Mouse (Mus musculus): ENCODE measurements around the gene Amotl2. TPM values are rescaled to one million over a fixed set of nuclear protein-coding genes. Genes with fewer than 3 reads are reported as not detected.

Amotl2 gene
- polyA plus RNA-seq (2015; fragmentation: Nextera tagmentation; extraction: Ambion mirVana) = 21.1 and 26.3 TPM in 2 replicates

- no peak for ATAC-seq (ENCODE audit: insufficient read depth, low FRiP score)
- Histone ChIP-seq H3K36me3 (ENCODE audit: control insufficient read depth, insufficient read depth, low read length) (peaks cover 8% of the 10 kb centered on the region), H3K27me3 (ENCODE audit: control insufficient read depth, insufficient read depth, low read length) (no peaks in the 10 kb centered on the region), H3K27ac (ENCODE audit: low read length) (peak within 1 kb of the TSS; percentile 96), H3K4me2 (ENCODE audit: low read depth, low read length) (peak within 1 kb of the TSS; percentile 94), H3K4me1 (ENCODE audit: control insufficient read depth, insufficient read depth, low read length) (peaks cover 43% of the 10 kb centered on the region), H3K9me3 (replicated peaks; ENCODE audit: control insufficient read depth, low read length) (no peaks in the 10 kb centered on the region), H3K9ac (ENCODE audit: low read length) (peak within 1 kb of the TSS; percentile 91), H3K4me3 (replicated peaks; ENCODE audit: low read length) (peak within 1 kb of the TSS; percentile 82)
- 15% methylated on average over 22 of the region's 22 CpGs for WGBS
Measured at GRCm38 (mm10) chr9:102716481-102717163, at the start of gene Amotl2. Amotl2 (plus strand) TSS chr9:102716672.

DNA sequence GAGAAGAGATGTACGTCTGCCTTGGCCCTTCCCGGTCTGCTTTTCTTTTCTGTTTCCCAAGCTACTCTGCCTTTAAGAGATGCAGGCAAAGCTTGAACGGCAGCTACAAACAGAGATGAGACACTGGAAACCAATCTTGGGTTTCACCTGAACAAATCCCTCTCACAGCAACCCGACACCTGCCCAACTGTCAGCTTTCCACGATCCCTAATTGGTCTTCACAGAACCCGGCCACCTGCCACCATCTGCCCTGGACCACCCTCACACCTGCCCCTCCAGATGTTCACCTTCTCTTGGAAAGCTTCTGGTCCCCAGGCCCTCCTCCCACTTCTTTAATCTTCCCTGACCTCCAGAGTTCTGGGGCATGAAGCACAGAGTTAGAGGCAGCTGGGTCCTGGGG lies 48.4 kb upstream of the Amotl2 start:
- Histone ChIP-seq H3K4me2 (ENCODE audit: low read depth, low read length) (no peak overlapping the region), H3K27me3 (ENCODE audit: control insufficient read depth, insufficient read depth, low read length) (peaks cover 11% of the 10 kb centered on the region), H3K27ac (ENCODE audit: low read length) (no peak overlapping the region), H3K4me1 (ENCODE audit: control insufficient read depth, insufficient read depth, low read length) (peaks cover 5% of the 10 kb centered on the region; the same call in 1 of the 2 replicates), H3K9ac (ENCODE audit: low read length) (no peak overlapping the region), H3K9me3 (replicated peaks; ENCODE audit: control insufficient read depth, low read length) (no peaks in the 10 kb centered on the region), H3K4me3 (replicated peaks; ENCODE audit: low read length) (no peak overlapping the region), H3K36me3 (ENCODE audit: control insufficient read depth, insufficient read depth, low read length) (no peaks in the 10 kb centered on the region)
- no peak for ATAC-seq (ENCODE audit: insufficient read depth, low FRiP score)
- 42% methylated on average over 6 of the region's 6 CpGs for WGBS

DNA sequence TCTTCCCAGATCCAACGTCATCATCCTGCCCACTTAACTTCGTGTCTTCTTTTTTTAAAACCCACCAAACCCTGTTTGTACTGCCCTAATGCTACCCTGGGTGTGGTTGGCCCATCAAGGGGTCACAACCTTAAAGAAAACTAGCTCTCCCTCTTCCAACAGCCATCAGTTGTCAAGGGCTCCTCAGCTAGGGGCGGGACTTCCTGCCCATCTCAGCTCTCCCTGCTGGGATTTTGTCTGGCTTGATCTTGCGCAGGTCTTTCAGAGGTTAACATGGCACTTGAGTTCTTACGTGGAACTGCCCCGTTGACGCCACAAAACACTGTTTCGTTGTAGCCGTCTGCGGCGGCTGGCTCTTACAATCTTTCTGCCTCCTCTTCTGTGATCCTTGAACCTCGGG lies 47.6 kb upstream of the Amotl2 start:
- no peak overlapping the region for H3K4me3 ChIP-seq (replicated peaks; ENCODE audit: low read length)
- no peaks in the 10 kb centered on the region for H3K36me3 ChIP-seq (ENCODE audit: control insufficient read depth, insufficient read depth, low read length)
- peaks cover 11% of the 10 kb centered on the region for H3K27me3 ChIP-seq (ENCODE audit: control insufficient read depth, insufficient read depth, low read length)
- peaks cover 5% of the 10 kb centered on the region; the same call in 1 of the 2 replicates for H3K4me1 ChIP-seq (ENCODE audit: control insufficient read depth, insufficient read depth, low read length)
- H3K27ac ChIP-seq (ENCODE audit: low read length) = no peak overlapping the region
- H3K4me2 ChIP-seq (ENCODE audit: low read depth, low read length) = no peak overlapping the region
- ATAC-seq (ENCODE audit: insufficient read depth, low FRiP score) = no peak
- no peak overlapping the region for H3K9ac ChIP-seq (ENCODE audit: low read length)
- H3K9me3 ChIP-seq (replicated peaks; ENCODE audit: control insufficient read depth, low read length) = no peaks in the 10 kb centered on the region
- 84% methylated on average over 12 of the region's 12 CpGs for WGBS

DNA sequence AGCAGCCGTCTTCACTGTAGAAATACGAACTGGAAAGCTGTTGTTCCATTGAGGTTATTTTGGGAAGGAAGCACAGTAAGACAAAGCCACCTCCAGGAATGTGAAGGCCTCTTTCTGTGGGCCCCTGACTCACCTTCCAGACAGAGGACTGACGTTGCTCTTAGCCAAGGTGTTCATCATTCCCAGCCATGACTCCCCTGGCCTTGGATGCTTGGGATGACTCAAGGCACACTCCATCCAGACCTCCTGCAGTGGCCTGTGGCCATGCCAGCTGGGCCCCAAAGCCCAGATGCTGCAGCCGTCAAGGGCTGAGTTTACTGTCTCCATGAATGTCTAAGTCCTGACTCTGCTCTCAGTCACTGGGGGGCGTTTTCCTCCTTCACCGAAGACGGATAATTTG lies 43.1 kb upstream of the Amotl2 start:
- Histone ChIP-seq H3K27me3 (ENCODE audit: control insufficient read depth, insufficient read depth, low read length) (no peaks in the 10 kb centered on the region), H3K4me1 (ENCODE audit: control insufficient read depth, insufficient read depth, low read length) (peaks cover 5% of the 10 kb centered on the region; the same call in 1 of the 2 replicates), H3K27ac (ENCODE audit: low read length) (no peak overlapping the region), H3K9ac (ENCODE audit: low read length) (no peak overlapping the region), H3K4me2 (ENCODE audit: low read depth, low read length) (no peak overlapping the region), H3K9me3 (replicated peaks; ENCODE audit: control insufficient read depth, low read length) (no peaks in the 10 kb centered on the region), H3K4me3 (replicated peaks; ENCODE audit: low read length) (no peak overlapping the region), H3K36me3 (ENCODE audit: control insufficient read depth, insufficient read depth, low read length) (no peaks in the 10 kb centered on the region)
- 58% methylated on average over 7 of the region's 7 CpGs for WGBS
- ATAC-seq (ENCODE audit: insufficient read depth, low FRiP score) = no peak

DNA sequence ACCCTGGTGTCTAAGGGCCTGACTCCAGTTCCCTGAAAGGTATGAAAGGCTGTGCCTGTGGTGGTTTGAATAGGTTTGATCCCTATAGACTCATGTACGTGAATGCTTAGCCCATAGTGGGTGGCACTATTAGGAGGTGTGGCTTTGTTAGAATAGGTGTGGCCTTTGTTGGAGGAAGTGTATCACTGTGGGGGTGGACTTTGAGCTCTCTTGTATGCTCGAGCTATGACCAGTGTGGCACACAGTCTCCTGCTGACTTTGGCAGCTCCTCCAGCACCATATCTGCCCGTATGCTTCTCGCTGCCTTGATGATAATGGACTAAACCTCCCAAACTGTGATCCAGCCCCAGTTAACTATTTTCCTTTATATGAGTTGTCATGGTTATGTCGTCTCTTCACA lies 40.5 kb upstream of the Amotl2 start:
- no peaks in the 10 kb centered on the region for H3K36me3 ChIP-seq (ENCODE audit: control insufficient read depth, insufficient read depth, low read length)
- no peak overlapping the region for H3K4me2 ChIP-seq (ENCODE audit: low read depth, low read length)
- H3K9me3 ChIP-seq (replicated peaks; ENCODE audit: control insufficient read depth, low read length) = no peaks in the 10 kb centered on the region
- peaks cover 5% of the 10 kb centered on the region; the same call in 1 of the 2 replicates for H3K4me1 ChIP-seq (ENCODE audit: control insufficient read depth, insufficient read depth, low read length)
- no peak overlapping the region for H3K4me3 ChIP-seq (replicated peaks; ENCODE audit: low read length)
- peak; percentile 25; the same call in 1 of the 2 replicates for ATAC-seq (ENCODE audit: insufficient read depth, low FRiP score)
- 81% methylated on average over 5 of the region's 5 CpGs for WGBS
- no peak overlapping the region for H3K9ac ChIP-seq (ENCODE audit: low read length)
- H3K27ac ChIP-seq (ENCODE audit: low read length) = no peak overlapping the region
- H3K27me3 ChIP-seq (ENCODE audit: control insufficient read depth, insufficient read depth, low read length) = no peaks in the 10 kb centered on the region

DNA sequence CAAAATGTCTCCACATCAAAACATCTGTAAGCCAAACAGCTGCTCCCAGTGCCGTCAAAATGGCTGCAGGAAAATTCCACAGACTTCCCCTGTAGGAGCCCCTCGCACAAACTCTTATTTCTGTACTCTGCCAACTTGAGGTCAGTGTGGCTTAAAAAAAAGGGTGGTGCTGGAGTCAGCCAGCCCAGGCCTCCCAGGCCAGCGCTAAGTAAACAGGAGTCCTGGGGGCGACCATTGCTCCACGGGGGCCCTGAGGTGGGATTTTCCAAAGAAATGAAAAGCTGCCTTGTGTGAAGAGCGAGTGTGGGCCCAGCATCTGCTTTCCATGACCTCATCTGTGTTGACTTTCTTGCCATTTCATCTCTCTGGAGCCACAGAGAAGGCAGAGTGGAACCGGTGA lies 35.0 kb upstream of the Amotl2 start:
- Histone ChIP-seq H3K27me3 (ENCODE audit: control insufficient read depth, insufficient read depth, low read length) (no peaks in the 10 kb centered on the region), H3K9ac (ENCODE audit: low read length) (no peak overlapping the region), H3K36me3 (ENCODE audit: control insufficient read depth, insufficient read depth, low read length) (no peaks in the 10 kb centered on the region), H3K4me1 (ENCODE audit: control insufficient read depth, insufficient read depth, low read length) (peaks cover 6% of the 10 kb centered on the region; the same call in 1 of the 2 replicates), H3K4me3 (replicated peaks; ENCODE audit: low read length) (no peak overlapping the region), H3K9me3 (replicated peaks; ENCODE audit: control insufficient read depth, low read length) (no peaks in the 10 kb centered on the region), H3K27ac (ENCODE audit: low read length) (peak overlapping the region; percentile 29), H3K4me2 (ENCODE audit: low read depth, low read length) (no peak overlapping the region)
- WGBS = 22% methylated on average over 7 of the region's 7 CpGs
- ATAC-seq (ENCODE audit: insufficient read depth, low FRiP score) = peak; percentile 72

GRCm38 (mm10) chr9:102687943-102688342 lies 28.5 kb upstream of the Amotl2 start:
- H3K4me1 ChIP-seq (ENCODE audit: control insufficient read depth, insufficient read depth, low read length) = peaks cover 24% of the 10 kb centered on the region
- no peaks in the 10 kb centered on the region for H3K36me3 ChIP-seq (ENCODE audit: control insufficient read depth, insufficient read depth, low read length)
- H3K9me3 ChIP-seq (replicated peaks; ENCODE audit: control insufficient read depth, low read length) = no peaks in the 10 kb centered on the region
- no peak for ATAC-seq (ENCODE audit: insufficient read depth, low FRiP score)
- 35% methylated on average over 4 of the region's 4 CpGs for WGBS
- no peak overlapping the region for H3K4me2 ChIP-seq (ENCODE audit: low read depth, low read length)
- no peak overlapping the region for H3K4me3 ChIP-seq (replicated peaks; ENCODE audit: low read length)
- no peaks in the 10 kb centered on the region for H3K27me3 ChIP-seq (ENCODE audit: control insufficient read depth, insufficient read depth, low read length)
- H3K9ac ChIP-seq (ENCODE audit: low read length) = no peak overlapping the region
- H3K27ac ChIP-seq (ENCODE audit: low read length) = no peak overlapping the region

DNA sequence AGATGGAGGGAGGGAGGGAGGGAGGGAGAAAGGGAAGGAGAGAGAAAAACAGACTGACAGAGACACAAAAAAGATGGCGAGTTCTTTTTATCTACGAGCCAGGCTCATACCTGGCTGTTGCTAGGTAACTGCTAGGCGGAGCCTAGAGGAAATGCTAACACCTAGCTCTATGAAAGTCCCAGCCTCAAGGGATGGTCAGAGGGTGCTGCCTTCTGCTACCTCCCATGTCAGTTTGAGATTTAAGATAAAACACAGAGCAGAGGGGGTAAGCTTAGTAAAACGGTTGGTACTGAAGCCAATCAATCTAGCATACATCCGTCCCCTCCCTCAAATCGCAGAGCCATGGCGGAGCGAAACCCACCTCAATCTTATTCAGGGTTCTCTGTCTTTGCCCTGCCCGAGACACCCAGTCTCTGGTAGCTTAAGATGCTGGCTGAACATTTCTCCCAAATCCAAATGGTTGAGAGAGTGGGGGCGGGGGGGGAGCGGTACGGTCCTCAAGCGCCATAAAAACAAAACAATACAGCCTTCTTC lies 27.0 kb upstream of the Amotl2 start:
- WGBS = 6% methylated on average over 13 of the region's 13 CpGs
- ATAC-seq (ENCODE audit: insufficient read depth, low FRiP score) = peak; percentile 51; the same call in 1 of the 2 replicates
- H3K27me3 ChIP-seq (ENCODE audit: control insufficient read depth, insufficient read depth, low read length) = no peaks in the 10 kb centered on the region
- H3K4me2 ChIP-seq (ENCODE audit: low read depth, low read length) = peak overlapping the region; percentile 99
- no peaks in the 10 kb centered on the region for H3K36me3 ChIP-seq (ENCODE audit: control insufficient read depth, insufficient read depth, low read length)
- H3K9ac ChIP-seq (ENCODE audit: low read length) = peak overlapping the region; percentile 73
- peak overlapping the region; percentile 55 for H3K4me3 ChIP-seq (replicated peaks; ENCODE audit: low read length)
- peak overlapping the region; percentile 23; the same call in 1 of the 2 replicates for H3K27ac ChIP-seq (ENCODE audit: low read length)
- H3K9me3 ChIP-seq (replicated peaks; ENCODE audit: control insufficient read depth, low read length) = no peaks in the 10 kb centered on the region
- H3K4me1 ChIP-seq (ENCODE audit: control insufficient read depth, insufficient read depth, low read length) = peaks cover 24% of the 10 kb centered on the region

DNA sequence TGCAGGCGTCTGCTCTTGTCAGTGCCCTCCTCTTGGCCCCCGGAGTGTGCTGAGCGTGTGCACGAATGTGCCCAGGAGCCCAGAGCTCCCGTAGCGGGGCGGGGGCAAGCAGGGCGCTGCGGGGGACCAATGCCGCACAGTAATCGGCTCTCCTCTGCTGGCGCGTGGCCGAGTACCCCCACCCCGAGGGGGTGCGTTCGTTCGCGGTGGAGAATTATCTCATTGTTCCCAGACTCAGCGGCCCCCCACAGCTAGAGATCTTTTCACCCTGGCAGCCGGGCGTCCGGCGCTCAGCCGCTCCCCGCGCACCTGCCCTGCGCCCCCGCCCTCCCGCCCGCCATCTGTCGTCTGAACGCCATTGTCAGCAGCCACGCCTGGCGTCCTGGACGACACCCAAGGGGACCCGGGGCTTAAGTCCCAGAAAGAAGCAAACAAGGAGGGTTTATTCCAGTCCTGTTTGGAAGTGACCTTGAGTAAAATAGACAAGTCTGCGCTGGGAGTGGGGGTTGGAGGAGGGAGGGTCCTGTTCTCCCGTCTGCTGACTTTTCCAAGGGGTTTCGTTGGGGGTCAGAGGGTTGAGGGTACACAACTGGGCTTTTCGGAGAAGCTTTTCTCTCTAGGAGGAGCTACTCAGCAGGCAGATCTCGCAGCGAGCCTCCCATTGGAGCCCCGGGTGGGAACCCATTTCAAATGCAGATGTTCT lies 26.4 kb upstream of the Amotl2 start:
- H3K36me3 ChIP-seq (ENCODE audit: control insufficient read depth, insufficient read depth, low read length) = no peaks in the 10 kb centered on the region
- under 1% methylated on average over 44 of the region's 44 CpGs for WGBS
- peak overlapping the region; percentile 55 for H3K4me3 ChIP-seq (replicated peaks; ENCODE audit: low read length)
- no peaks in the 10 kb centered on the region for H3K27me3 ChIP-seq (ENCODE audit: control insufficient read depth, insufficient read depth, low read length)
- H3K9me3 ChIP-seq (replicated peaks; ENCODE audit: control insufficient read depth, low read length) = no peaks in the 10 kb centered on the region
- peak overlapping the region; percentile 99 for H3K4me2 ChIP-seq (ENCODE audit: low read depth, low read length)
- peaks cover 24% of the 10 kb centered on the region for H3K4me1 ChIP-seq (ENCODE audit: control insufficient read depth, insufficient read depth, low read length)
- H3K9ac ChIP-seq (ENCODE audit: low read length) = peak overlapping the region; percentile 73
- peak; percentile 75 for ATAC-seq (ENCODE audit: insufficient read depth, low FRiP score)
- H3K27ac ChIP-seq (ENCODE audit: low read length) = peak overlapping the region; percentile 23; the same call in 1 of the 2 replicates

Data from stomach, embryonic 16.5 days (tissue).